Mouse (Mus musculus): Measurements from ENCODE around the gene Washc2.
"Not testable (repeated sequence)": the region's sequence is repeated elsewhere in the genome, so short reads cannot be mapped to it uniquely, and the experiment has no call there.

- TF ChIP-seq POLR2A (IDR thresholded peaks at IDR 0.05; ENCODE audit: low read depth, low read length); CTCF (conservative IDR thresholded peaks at IDR 0.05; ENCODE audit: insufficient read depth, insufficient read length, low read depth, low read length): not testable (repeated sequence)
Measured at GRCm38 (mm10) chr6:116173511-116174099, 34.2 kb upstream of the Washc2 start.

Measured in kidney, adult 2 months (tissue).